Mouse (Mus musculus): Measurements from ENCODE around the gene Slc39a7.

Gene Slc39a7

GRCm38 (mm10) chr17:34031465-34032173, at the start of gene Slc39a7, which contains the start of gene Rxrb:
Gene Slc39a7, minus strand, starts transcription at chr17:34031682.
Gene Rxrb, plus strand, starts transcription at chr17:34031812.
- peak; percentile 99 for DNase-seq (ENCODE audit: low read depth, low spot score)

DNA sequence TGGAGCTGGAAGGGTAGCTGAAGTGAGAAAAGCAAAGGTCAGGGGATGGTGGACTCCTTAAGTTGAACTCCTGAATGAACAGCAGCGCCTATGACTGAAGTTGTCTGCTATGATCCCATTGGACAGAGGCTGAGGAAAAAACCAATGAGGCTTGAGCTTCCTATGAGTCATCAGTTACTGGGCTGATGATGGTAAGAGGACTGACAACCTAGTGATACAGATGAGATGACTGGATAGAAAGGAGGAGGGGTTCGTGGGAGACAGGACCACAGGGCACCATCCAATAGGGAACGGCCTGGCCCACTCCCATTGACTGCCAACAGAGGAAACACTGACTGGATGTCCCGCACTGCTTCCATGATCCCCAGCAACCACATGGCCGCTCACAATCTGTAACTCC, 48.1 kb upstream of the Slc39a7 start:
- peak; percentile 51 for DNase-seq (ENCODE audit: low read depth, low spot score)

DNA sequence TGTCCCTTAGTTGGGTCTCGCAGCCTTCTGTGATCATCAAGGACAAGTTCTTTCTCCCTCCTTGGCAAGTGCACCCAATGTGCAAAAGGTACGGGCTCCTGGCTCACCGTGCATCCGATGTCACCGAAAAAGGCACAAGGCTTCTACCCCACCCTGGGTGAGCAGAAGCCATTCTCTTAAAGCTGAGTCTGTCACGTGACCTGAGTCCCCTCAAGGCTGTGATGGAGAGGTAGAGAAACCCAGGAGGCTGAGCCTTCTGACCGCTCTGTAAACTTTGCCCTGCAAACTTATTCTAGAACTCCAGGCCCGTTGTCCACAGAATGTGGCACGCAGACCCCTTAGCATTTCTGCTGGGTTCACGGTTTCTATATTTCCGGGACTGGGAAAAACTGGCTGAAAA, 47.5 kb upstream of the Slc39a7 start:
- DNase-seq (ENCODE audit: low read depth, low spot score), result no peak

DNA sequence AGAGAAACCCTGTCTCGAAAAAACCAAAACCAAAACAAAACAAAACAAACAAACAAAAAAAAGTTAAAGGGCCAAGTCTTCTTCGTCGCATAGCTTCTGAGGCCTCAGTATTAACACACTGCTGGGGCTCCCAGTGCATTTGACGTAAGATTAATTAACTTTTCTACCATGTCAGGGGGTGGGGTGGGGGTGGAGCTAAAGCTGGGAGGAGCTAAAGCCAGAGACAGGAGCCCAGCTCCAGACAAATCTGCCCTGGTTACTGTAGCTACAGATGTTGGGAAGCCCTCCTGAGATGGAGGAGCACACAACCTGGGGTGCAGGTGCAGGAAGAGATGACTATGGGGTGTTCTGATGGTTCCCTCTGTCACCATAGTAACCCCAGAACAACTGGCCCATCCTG, 46.7 kb upstream of the Slc39a7 start:
- DNase-seq (ENCODE audit: low read depth, low spot score), result no peak

GRCm38 (mm10) chr17:34077549-34077948, 46.1 kb upstream of the Slc39a7 start:
- peak; percentile 84 for DNase-seq (ENCODE audit: low read depth, low spot score)

GRCm38 (mm10) chr17:34075271-34075670, 43.8 kb upstream of the Slc39a7 start:
- peak; percentile 68 for DNase-seq (ENCODE audit: low read depth, low spot score)

- no peak for DNase-seq (ENCODE audit: low read depth, low spot score)
Measured at GRCm38 (mm10) chr17:34072091-34072490, 40.6 kb upstream of the Slc39a7 start.

GRCm38 (mm10) chr17:34068864-34069263, 37.4 kb upstream of the Slc39a7 start:
- DNase-seq (ENCODE audit: low read depth, low spot score), result no peak

DNA sequence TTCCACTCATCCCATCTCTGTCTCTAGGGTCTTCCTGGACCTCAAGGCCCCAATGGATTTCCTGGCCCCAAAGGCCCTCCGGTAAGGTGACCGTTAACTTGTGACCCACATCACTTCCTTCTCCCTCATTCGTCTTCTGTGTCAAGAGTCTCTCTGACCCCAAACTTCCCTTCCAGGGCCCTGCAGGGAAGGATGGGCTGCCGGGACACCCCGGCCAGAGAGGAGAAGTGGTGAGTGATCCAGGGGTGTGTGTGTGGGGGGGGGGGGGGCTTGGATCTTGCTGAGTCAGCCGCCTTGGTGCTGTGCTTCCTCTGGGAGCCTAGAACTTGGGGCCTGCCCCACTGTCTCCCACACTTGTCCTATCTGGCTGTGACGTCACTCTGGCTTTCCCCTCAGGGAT, 25.7 kb upstream of the Slc39a7 start:
- DNase-seq (ENCODE audit: low read depth, low spot score), result no peak

DNA sequence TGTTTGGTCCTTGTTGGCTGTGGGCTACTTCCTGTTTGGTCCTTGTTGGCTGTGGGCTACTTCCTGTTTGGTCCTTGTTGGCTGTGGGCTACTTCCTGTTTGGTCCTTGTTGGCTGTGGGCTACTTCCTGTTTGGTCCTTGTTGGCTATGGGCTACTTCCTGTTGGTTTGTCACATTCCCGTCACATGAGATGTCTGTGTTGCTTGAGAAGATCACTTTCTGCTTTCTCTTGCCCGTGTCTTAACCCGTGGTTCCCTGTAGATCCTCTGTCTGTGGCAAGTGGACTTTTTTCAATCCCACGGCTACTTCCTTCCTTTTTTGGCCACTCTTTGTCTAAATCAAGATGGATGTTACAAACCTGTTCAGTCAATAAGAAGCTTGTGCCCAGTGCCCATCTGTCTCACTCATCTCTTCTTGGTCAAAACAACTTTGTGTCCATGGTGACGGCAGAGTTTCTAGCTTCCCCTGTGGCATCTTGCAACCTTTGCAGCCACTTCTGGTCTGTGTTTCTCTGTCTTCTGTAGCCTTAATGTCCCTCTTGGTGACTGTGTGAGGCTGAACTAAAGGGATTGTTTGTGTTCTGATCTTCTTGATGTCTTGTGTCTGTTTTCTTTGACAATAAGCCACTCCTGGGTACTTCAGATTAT, 16.0 kb upstream of the Slc39a7 start:
- DNase-seq (ENCODE audit: low read depth, low spot score), result no peak

- DNase-seq (ENCODE audit: low read depth, low spot score), result no peak
Measured at GRCm38 (mm10) chr17:34045941-34046340, 14.5 kb upstream of the Slc39a7 start.

DNA sequence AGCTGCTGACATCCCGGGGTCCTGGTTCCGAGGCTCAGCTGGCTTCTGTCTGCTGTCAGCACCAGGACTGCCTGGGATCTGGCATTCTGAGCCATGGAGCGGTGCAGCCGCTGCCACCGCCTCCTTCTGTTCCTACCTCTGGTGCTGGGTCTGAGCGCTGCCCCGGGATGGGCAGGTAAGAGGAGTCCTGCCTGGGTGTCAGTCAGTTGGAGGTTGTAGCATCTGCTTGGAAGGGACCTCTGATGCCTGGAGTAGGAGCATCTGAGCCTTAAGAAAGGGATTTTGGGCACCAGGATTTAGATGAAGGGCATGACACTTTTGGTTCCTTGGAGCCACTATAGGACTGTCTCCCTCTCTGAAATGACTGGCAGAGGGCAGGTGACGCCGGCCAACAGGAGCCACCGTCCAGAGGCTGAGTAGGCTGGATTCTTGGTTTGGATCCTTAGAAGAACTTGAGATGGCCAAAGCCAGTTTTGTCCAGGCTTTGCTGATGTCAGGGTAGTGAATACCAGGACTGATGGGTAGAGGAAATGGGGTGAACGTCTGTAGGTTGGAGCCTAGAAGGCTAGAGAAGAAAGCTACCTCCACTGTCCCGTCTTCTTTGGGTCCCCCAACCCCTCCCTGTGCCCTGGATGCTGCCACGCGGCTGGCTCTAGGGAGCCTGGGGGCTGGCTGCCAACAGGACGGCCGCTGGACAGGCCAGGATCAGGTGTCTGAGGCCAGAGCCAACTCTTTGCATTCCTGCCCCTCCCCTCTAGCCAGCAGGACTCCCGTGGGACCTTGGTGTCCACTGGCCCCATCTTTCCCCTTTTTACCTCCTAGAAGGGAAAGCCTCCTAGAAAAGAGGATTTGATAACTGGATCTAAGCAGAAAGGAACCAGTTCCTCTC, 8.3 kb upstream of the Slc39a7 start:
- DNase-seq (ENCODE audit: low read depth, low spot score), result no peak

DNA sequence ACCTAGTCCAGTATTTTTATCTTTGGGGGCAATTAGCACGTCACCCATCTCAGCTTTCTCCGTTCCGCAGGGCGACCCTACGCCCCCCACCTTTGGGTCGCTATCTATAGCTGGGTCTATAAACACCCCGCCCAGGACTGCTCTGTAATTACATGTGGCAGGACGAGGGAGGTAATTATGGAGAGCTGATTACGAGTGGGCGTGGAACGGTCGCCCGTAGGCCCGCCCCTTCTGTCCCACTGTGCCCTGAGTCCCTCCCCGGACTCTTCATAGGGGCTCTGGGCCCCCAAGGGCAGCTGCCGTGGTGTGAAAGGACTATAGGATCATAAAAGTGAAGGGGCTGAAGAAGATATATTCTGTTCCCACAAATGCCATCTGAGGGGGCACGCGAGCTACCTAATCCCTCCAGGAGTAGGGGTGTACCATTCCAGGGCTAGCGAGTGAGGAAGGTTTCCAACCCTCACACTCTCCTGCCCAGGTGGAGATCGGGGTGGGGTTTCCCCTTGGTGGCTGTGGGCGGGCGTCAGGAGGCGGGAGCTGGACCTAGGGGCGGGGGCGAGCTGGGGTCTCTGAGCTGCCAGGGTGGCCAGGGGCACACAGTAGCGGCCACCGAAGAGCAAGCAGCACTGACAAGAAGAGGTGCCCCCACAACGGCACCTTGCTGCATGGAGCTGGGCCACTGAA, 7.5 kb upstream of the Slc39a7 start, which contains the start of gene Col11a2:
Gene Col11a2 (plus strand): TSS at position 560 of the 684 bp plus-strand sequence.
- DNase-seq (ENCODE audit: low read depth, low spot score), result no peak

- no peak for DNase-seq (ENCODE audit: low read depth, low spot score)
Measured at GRCm38 (mm10) chr17:34038440-34038839, 7.0 kb upstream of the Slc39a7 start.

DNA sequence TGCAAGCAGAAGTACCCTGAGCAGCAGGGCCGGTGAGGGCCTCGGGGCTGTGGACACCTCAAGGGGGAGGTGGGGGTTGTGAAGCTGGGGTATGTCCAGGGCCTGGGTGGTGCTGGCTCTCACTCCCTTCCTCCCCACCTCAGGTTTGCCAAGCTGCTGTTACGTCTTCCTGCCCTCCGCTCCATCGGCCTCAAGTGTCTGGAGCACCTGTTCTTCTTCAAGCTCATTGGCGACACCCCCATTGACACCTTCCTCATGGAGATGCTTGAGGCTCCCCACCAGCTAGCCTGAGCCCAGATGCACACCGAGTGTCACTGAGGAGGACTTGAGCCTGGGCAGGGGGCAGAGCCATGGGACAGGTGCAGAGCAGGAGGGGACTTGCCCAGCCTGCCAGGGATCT, 5.8 kb upstream of the Slc39a7 start:
- no peak for DNase-seq (ENCODE audit: low read depth, low spot score)

DNA sequence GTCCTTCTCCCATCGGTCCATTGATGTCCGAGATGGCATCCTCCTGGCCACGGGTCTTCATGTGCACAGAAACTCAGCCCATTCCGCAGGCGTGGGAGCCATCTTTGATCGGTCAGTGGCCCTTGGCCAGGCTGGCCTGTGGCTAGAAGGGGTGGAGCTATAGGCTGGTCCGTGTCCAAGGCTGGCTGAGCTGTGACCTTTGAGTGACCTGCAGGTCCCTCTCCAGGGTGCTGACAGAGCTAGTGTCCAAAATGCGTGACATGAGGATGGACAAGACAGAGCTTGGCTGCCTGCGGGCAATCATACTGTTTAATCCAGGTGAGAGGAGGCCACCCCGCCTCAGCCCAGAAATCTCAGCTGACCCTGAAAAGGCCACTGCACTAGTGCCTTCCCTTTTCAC, 5.2 kb upstream of the Slc39a7 start:
- no peak for DNase-seq (ENCODE audit: low read depth, low spot score)

GRCm38 (mm10) chr17:34035517-34035916, 4.0 kb upstream of the Slc39a7 start:
- no peak for DNase-seq (ENCODE audit: low read depth, low spot score)

- DNase-seq (ENCODE audit: low read depth, low spot score), result peak; percentile 47
Measured at GRCm38 (mm10) chr17:34034064-34034463, 2.6 kb upstream of the Slc39a7 start.

GRCm38 (mm10) chr17:34033441-34033840, 2.0 kb upstream of the Slc39a7 start:
- DNase-seq (ENCODE audit: low read depth, low spot score), result no peak

- no peak for DNase-seq (ENCODE audit: low read depth, low spot score)
Measured at GRCm38 (mm10) chr17:34032806-34033205, 1.3 kb upstream of the Slc39a7 start.

DNA sequence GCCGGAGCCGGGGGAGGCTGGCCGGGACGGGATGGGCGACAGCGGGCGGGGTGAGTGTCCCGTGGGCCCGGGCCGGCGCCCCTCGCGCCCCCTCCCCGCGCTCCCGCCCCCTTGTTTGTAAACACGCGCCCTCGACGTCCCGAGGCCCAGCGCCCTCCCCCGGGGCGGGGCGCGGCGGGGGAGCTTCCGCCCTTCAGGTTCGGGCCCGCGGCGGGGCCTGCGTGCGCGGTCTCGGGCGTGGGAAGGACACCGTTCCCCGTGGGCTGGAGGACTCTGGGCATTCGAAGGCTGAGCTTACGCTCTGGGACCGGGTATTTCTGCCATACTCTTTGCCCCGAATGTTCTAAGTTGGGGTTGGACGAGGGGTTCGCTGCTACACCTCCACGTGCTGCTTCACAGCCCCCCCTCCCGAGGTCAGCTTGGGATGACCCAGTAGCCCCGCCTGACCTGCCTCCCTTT, 721 bp upstream of the Slc39a7 start:
- no peak for DNase-seq (ENCODE audit: low read depth, low spot score)

All from forelimb bud, embryonic 11.5 days (tissue).